Mouse (Mus musculus): Measurements from ENCODE around the gene Rsph1.

The Rsph1 gene

GRCm38 (mm10) chr17:31276922-31277918 is at the start of gene Rsph1:
Gene Rsph1, minus strand, starts transcription at chr17:31277383.
- DNase-seq (ENCODE audit: low spot score in 2 of 2): peak; percentile 89 to 93

DNA sequence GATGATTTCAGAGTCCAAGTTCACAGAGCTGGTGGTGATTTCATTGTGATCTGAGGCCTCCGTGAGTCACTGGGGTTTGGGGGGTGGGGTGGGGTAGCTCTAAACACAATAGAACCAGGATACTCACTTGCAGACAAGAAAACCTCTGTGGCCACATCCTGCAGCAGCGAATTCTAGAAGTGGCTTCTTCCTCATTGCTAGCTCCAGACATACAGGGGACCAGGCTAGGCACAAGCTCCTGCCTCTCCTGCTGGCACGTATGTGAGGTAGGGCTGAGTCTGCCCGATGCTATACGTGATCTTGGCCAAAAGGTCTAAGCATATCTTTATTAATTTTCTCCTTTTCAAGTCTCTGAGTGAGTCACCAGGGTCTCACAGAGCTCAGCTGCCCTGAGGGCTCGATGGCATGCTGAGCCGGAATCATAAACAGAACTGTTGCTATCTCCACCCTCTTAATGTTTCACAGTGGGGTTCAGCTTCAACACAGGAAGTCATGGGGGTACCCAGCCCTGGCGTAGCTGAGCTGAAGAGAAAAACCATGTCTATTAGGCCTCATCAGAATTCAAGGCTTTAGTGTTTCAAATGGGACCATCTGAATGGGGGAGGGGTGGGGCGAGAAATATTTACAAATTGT is 49.2 kb upstream of the Rsph1 start:
- peak in 1 of 2 experiments; percentile 19 for DNase-seq (ENCODE audit: low spot score in 2 of 2)

DNA sequence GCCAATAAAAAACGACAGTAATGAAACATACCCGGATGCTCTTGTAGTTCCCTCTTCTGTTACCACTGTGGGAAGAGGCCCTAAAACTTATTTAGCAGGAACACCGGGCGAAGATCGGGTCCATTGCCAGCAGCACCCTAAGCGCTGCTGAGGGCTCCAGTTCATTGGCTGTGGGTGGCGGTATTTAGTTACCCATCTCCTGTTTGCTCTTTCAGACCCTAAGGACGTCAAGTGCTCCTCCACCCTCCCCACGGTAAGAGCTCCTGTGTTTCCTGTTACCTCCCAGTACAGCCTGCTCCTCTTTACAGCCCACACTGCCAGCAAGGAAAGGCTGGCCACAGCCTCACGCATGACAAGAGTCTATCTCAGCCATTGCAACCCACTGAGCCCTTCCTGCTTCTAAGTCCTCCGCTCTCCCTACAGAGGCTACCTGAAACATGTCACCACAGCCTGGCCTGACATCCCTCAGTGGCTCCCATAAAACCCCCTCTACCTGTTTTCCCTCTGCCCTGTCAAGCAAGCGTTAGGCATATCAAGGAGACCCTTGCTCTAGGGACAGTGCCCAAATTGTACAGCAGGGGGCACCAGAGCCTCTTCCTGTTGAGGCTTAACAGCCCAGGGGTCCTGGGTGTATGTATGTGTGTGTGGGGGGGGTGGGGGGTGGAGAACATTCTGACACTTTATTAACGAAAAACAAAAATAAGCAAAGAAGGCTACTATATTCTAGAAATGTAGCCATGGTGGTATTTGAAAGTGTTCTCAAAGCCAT is 48.5 kb upstream of the Rsph1 start:
- DNase-seq (ENCODE audit: low spot score in 2 of 2): peak; percentile 60 to 77

- no peak for DNase-seq (ENCODE audit: low spot score in 2 of 2)
These were observed 47.0 kb upstream of the Rsph1 start for GRCm38 (mm10) chr17:31324227-31324626.

DNA sequence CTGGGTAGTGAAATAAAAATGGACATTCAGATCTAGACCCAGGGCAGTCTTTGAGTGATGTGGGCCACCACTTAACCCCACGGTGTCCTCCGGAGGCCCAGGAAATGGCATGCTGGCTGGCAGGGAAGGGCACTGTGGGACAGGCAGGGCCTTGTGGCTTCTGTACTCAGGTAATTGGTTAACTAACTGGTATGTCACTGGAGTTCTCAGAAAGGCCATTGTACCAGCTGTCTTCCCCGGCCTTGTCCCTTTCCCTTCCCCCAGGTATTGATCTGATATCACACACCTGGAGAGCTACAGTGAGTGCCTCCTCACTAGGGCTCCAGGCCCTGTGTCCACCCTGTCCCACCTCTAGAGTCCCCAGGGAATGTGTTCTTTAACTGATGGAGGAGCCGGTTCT is 46.2 kb upstream of the Rsph1 start:
- no peak for DNase-seq (ENCODE audit: low spot score in 2 of 2)

- DNase-seq (ENCODE audit: low spot score in 2 of 2): no peak
These were observed 45.3 kb upstream of the Rsph1 start for GRCm38 (mm10) chr17:31322446-31322845.

- DNase-seq (ENCODE audit: low spot score in 2 of 2): no peak
These were observed 44.2 kb upstream of the Rsph1 start for GRCm38 (mm10) chr17:31321425-31321824.

DNA sequence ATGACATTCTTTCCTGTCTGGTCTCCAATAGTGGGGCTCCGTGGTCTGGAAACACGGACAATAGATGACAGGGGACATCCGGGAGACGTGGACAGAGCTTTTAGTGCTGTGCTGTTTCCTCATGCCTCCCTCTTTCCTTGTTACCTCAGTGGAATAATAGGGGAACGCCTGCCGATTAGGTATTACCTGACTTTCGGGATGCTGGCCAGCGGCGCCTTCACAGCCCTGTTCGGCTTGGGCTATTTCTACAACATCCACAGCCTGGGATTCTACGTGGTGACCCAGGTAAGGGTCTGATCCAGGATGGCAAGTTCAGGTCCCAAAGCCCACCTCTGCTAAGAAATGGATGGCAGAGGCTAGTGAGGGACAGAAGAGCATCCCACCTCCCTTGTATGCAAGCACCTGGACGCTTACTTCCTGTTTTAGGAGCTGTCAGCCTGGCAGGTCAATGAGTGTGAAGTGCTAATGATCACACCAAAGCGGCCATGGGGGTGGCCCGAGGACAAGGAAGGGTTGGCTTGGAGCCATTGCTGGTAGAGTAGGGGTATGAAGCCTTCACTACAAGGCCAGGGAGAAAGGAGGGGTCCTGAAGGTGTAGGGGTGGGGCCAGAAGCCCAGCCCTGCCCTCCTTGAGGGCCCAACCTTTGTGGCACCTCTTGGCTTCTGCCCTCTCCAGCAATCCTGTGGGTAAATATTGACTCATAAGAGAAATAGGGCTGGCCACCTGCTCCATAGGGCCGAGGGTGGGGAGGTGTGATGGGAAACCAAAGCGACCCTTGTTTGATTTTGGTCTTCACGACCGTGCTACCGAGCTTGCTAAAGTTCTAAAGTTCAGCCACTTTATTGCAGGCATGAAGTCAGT is 42.0 kb upstream of the Rsph1 start:
- DNase-seq (ENCODE audit: low spot score in 2 of 2): no peak

GRCm38 (mm10) chr17:31317521-31318272 is 40.5 kb upstream of the Rsph1 start:
- no peak for DNase-seq (ENCODE audit: low spot score in 2 of 2)

DNA sequence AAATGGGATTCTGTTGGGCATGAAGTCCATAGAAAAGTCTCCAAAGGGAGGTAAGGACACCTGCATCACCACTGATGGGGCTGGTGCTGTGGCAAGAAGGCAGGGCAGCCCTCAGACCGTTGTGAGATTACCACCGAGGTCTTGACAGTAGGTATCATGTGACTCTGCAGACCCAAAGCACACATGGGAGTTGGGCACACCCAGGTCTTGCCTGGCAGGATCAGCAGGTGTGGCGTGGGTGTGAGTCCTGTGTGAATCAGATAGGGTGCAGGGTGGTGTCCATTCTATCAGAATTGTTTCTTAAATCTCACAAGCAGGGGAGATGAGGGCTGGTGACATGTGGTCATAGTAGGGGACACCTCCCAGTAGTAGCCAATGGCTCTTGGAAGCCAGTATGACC is 39.8 kb upstream of the Rsph1 start:
- no peak for DNase-seq (ENCODE audit: low spot score in 2 of 2)

GRCm38 (mm10) chr17:31315993-31316392 is 38.8 kb upstream of the Rsph1 start:
- no peak for DNase-seq (ENCODE audit: low spot score in 2 of 2)

DNA sequence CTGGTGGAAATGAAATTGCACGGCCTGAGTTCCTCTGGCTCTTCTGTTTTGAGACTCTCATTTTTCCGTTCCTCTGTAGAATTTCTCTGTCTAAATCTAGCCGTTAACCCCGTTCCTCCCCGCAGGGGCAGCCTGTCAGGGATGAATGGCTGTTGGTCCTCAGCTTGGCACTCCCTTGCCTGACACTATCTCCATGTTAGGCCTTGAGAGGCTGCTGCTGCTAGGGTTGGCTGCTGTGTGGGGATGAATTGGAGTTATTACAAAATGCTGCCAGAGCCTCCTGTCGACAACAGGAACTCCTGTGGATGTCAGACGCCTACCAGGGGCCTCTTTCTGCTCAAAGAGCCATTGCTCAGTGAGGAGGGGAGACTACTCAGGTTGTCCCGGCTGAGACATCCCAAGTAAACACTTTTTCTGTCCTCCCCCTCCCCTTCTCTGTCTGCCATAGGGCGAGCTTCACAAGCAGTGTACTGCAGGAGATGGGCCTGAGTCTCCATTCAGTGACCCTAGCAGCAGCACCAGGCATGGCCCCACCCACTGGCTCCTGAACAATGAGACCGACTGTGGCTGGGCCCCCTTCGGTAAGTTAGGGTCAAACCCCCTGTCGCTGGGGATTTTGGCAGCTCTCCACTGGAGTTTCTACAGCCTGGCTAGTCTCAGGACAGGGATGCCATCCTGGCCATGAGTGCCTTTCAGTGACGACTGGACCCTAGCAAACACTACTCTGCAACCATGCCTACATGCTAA is 38.0 kb upstream of the Rsph1 start:
- no peak for DNase-seq (ENCODE audit: low spot score in 2 of 2)

GRCm38 (mm10) chr17:31312648-31313047 is 35.5 kb upstream of the Rsph1 start:
- DNase-seq (ENCODE audit: low spot score in 2 of 2): no peak

GRCm38 (mm10) chr17:31311047-31311446 is 33.9 kb upstream of the Rsph1 start:
- DNase-seq (ENCODE audit: low spot score in 2 of 2): no peak

DNA sequence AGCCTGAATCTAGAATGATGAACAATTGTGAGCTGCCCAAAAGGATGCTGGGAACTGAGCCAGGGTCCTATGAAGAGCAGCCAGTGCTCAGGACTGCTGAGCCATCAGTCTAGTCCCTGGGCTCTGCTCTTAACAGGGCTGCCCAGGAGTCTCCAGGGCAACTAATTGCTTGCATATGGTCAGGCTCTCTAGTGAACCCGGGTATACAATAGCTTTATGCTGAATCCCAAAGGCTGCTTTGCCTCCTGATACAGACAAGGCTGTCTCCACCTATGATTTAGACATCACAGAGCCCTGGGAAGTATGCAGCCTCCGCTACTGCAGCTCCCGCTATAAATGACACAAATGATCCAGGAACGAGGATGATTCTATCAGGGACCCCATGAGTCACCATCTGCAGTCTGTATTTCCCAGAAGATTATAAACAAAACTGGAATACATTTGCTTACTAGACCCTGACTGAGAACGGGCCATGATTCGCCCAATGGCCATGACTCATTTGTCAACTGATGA is 32.2 kb upstream of the Rsph1 start:
- DNase-seq (ENCODE audit: low spot score in 2 of 2): no peak

GRCm38 (mm10) chr17:31308291-31308816 is 31.2 kb upstream of the Rsph1 start:
- no peak for DNase-seq (ENCODE audit: low spot score in 2 of 2)

GRCm38 (mm10) chr17:31307756-31308155 is 30.6 kb upstream of the Rsph1 start:
- no peak for DNase-seq (ENCODE audit: low spot score in 2 of 2)

DNA sequence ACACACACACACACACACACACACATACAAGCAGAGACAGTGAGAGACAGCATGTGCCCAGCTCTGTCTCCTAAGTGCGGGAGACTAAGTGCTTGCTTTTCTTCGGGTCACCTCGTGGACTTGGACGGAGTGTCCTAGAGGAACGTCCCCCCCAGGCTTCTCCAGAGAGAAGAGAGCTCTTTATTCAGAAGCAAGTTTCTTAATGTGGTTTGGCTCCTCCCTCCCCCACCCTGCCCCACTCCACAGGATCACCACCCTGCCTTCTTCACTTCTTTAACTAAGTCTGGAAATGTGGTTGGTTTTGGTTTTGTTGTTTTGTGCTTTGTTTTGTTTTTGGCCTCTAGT is 28.6 kb upstream of the Rsph1 start:
- no peak for DNase-seq (ENCODE audit: low spot score in 2 of 2)
